Mouse (Mus musculus): ENCODE measurements around the gene Kremen2. TPM values are rescaled to one million over a fixed set of nuclear protein-coding genes. Genes with fewer than 3 reads are reported as not detected.

The Kremen2 gene
- polyA plus RNA-seq, 1 experiment from 2014 or later = 0.73 TPM

- Histone ChIP-seq H3K4me1 (replicated peaks; ENCODE audit: control insufficient read depth, insufficient read depth, low read length) (peaks cover 19% of the 10 kb centered on the region), H3K27ac (ENCODE audit: low read depth, low read length) (no peak overlapping the region), H3K36me3 (ENCODE audit: control insufficient read depth, insufficient read depth, low read length) (peaks cover 6% of the 10 kb centered on the region), H3K9ac (ENCODE audit: low read depth, low read length) (no peak overlapping the region), H3K9me3 (ENCODE audit: control insufficient read depth, low read length) (no peaks in the 10 kb centered on the region), H3K4me3 (ENCODE audit: low read depth, low read length) (no peak overlapping the region), H3K27me3 (replicated peaks; ENCODE audit: control insufficient read depth, insufficient read depth, low read length) (peaks cover 45% of the 10 kb centered on the region), H3K4me2 (no peak overlapping the region)
- DNase-seq (ENCODE audit: low spot score) (no peak), ATAC-seq (replicated peaks; ENCODE audit: low FRiP score) (no peak)
- WGBS = 72% methylated on average over 15 of the region's 15 CpGs
Observed at GRCm38 (mm10) chr17:23737493-23738445, 7.9 kb downstream of the Kremen2 start.

- Histone ChIP-seq H3K9me3 (ENCODE audit: control insufficient read depth, low read length) (no peaks in the 10 kb centered on the region), H3K36me3 (ENCODE audit: control insufficient read depth, insufficient read depth, low read length) (peaks cover 6% of the 10 kb centered on the region)
- 84% methylated on average over 1 of the region's 1 CpGs for WGBS
Observed at GRCm38 (mm10) chr17:23734341-23734740, 11.3 kb downstream of the Kremen2 start.

GRCm38 (mm10) chr17:23730441-23730840, 15.2 kb downstream of the Kremen2 start:
- no peaks in the 10 kb centered on the region for H3K9me3 ChIP-seq (ENCODE audit: control insufficient read depth, low read length)
- no peak overlapping the region for H3K9ac ChIP-seq (ENCODE audit: low read depth, low read length)
- no peak overlapping the region for H3K4me3 ChIP-seq (ENCODE audit: low read depth, low read length)
- ATAC-seq (replicated peaks; ENCODE audit: low FRiP score) (no peak), DNase-seq (ENCODE audit: low spot score) (no peak)
- H3K27me3 ChIP-seq (replicated peaks; ENCODE audit: control insufficient read depth, insufficient read depth, low read length) = no peaks in the 10 kb centered on the region
- H3K36me3 ChIP-seq (ENCODE audit: control insufficient read depth, insufficient read depth, low read length) = peaks cover 3% of the 10 kb centered on the region
- no peak overlapping the region for H3K4me2 ChIP-seq
- H3K4me1 ChIP-seq (replicated peaks; ENCODE audit: control insufficient read depth, insufficient read depth, low read length) = peaks cover 11% of the 10 kb centered on the region; the same call in 1 of the 2 replicates
- WGBS = 69% methylated on average over 1 of the region's 1 CpGs
- H3K27ac ChIP-seq (ENCODE audit: low read depth, low read length) = no peak overlapping the region

More at GRCm38 (mm10) chr17:23734341-23734740, 11.3 kb downstream of the Kremen2 start:
- H3K27ac ChIP-seq (ENCODE audit: low read depth, low read length) = no peak overlapping the region
- ATAC-seq (replicated peaks; ENCODE audit: low FRiP score) (no peak), DNase-seq (ENCODE audit: low spot score) (no peak)
- H3K9ac ChIP-seq (ENCODE audit: low read depth, low read length) = no peak overlapping the region
- no peak overlapping the region for H3K4me2 ChIP-seq
- H3K4me3 ChIP-seq (ENCODE audit: low read depth, low read length) = no peak overlapping the region
- peaks cover 4% of the 10 kb centered on the region; the same call in 1 of the 2 replicates for H3K4me1 ChIP-seq (replicated peaks; ENCODE audit: control insufficient read depth, insufficient read depth, low read length)
- peaks cover 14% of the 10 kb centered on the region for H3K27me3 ChIP-seq (replicated peaks; ENCODE audit: control insufficient read depth, insufficient read depth, low read length)

GRCm38 (mm10) chr17:23726758-23727142, 18.9 kb downstream of the Kremen2 start:
- Histone ChIP-seq H3K27me3 (replicated peaks; ENCODE audit: control insufficient read depth, insufficient read depth, low read length) (no peaks in the 10 kb centered on the region), H3K36me3 (ENCODE audit: control insufficient read depth, insufficient read depth, low read length) (no peaks in the 10 kb centered on the region), H3K4me3 (ENCODE audit: low read depth, low read length) (peak overlapping the region; percentile 86), H3K9ac (ENCODE audit: low read depth, low read length) (peak overlapping the region; percentile 96), H3K27ac (ENCODE audit: low read depth, low read length) (peak overlapping the region; percentile 93), H3K4me1 (replicated peaks; ENCODE audit: control insufficient read depth, insufficient read depth, low read length) (peaks cover 12% of the 10 kb centered on the region; the same call in 1 of the 2 replicates), H3K9me3 (ENCODE audit: control insufficient read depth, low read length) (no peaks in the 10 kb centered on the region), H3K4me2 (peak overlapping the region; percentile 75)
- WGBS = under 1% methylated on average over 20 of the region's 20 CpGs
- ATAC-seq (replicated peaks; ENCODE audit: low FRiP score) (peak; percentile 85), DNase-seq (ENCODE audit: low spot score) (peak; percentile 87)

GRCm38 (mm10) chr17:23725999-23726757, 19.5 kb downstream of the Kremen2 start, which contains the start of gene Pkmyt1:
Pkmyt1 (plus strand) TSS chr17:23726336.
- 2% methylated on average over 73 of the region's 73 CpGs for WGBS
- Histone ChIP-seq H3K4me1 (replicated peaks; ENCODE audit: control insufficient read depth, insufficient read depth, low read length) (peaks cover 12% of the 10 kb centered on the region; the same call in 1 of the 2 replicates), H3K4me2 (peak within 1 kb of the TSS; percentile 75), H3K9ac (ENCODE audit: low read depth, low read length) (peak within 1 kb of the TSS; percentile 96), H3K27ac (ENCODE audit: low read depth, low read length) (peak within 1 kb of the TSS; percentile 93), H3K27me3 (replicated peaks; ENCODE audit: control insufficient read depth, insufficient read depth, low read length) (no peaks in the 10 kb centered on the region), H3K4me3 (ENCODE audit: low read depth, low read length) (peak within 1 kb of the TSS; percentile 86), H3K9me3 (ENCODE audit: control insufficient read depth, low read length) (no peaks in the 10 kb centered on the region), H3K36me3 (ENCODE audit: control insufficient read depth, insufficient read depth, low read length) (no peaks in the 10 kb centered on the region)
- peak; percentile 92 for ATAC-seq (replicated peaks; ENCODE audit: low FRiP score)
- peak; percentile 95 for DNase-seq (ENCODE audit: low spot score)

- H3K4me2 ChIP-seq = peak overlapping the region; percentile 75
- no peak for DNase-seq (ENCODE audit: low spot score)
- H3K27ac ChIP-seq (ENCODE audit: low read depth, low read length) = peak overlapping the region; percentile 93
- no peaks in the 10 kb centered on the region for H3K27me3 ChIP-seq (replicated peaks; ENCODE audit: control insufficient read depth, insufficient read depth, low read length)
- no peaks in the 10 kb centered on the region for H3K9me3 ChIP-seq (ENCODE audit: control insufficient read depth, low read length)
- peak overlapping the region; percentile 86 for H3K4me3 ChIP-seq (ENCODE audit: low read depth, low read length)
- 64% methylated on average over 4 of the region's 4 CpGs for WGBS
- no peak for ATAC-seq (replicated peaks; ENCODE audit: low FRiP score)
- H3K36me3 ChIP-seq (ENCODE audit: control insufficient read depth, insufficient read depth, low read length) = no peaks in the 10 kb centered on the region
- H3K4me1 ChIP-seq (replicated peaks; ENCODE audit: control insufficient read depth, insufficient read depth, low read length) = peaks cover 12% of the 10 kb centered on the region; the same call in 1 of the 2 replicates
- H3K9ac ChIP-seq (ENCODE audit: low read depth, low read length) = peak overlapping the region; percentile 96
Observed at GRCm38 (mm10) chr17:23725477-23725876, 20.2 kb downstream of the Kremen2 start.

GRCm38 (mm10) chr17:23722376-23723125, 23.1 kb downstream of the Kremen2 start, which contains the start of gene 1520401A03Rik:
1520401A03Rik (minus strand) TSS chr17:23722783.
- no peak for DNase-seq (ENCODE audit: low spot score)
- Histone ChIP-seq H3K27me3 (replicated peaks; ENCODE audit: control insufficient read depth, insufficient read depth, low read length) (no peaks in the 10 kb centered on the region), H3K9ac (ENCODE audit: low read depth, low read length) (no peak within 1 kb of the TSS), H3K9me3 (ENCODE audit: control insufficient read depth, low read length) (no peaks in the 10 kb centered on the region), H3K4me3 (ENCODE audit: low read depth, low read length) (no peak within 1 kb of the TSS), H3K36me3 (ENCODE audit: control insufficient read depth, insufficient read depth, low read length) (no peaks in the 10 kb centered on the region), H3K4me1 (replicated peaks; ENCODE audit: control insufficient read depth, insufficient read depth, low read length) (peaks cover 11% of the 10 kb centered on the region; the same call in 1 of the 2 replicates), H3K27ac (ENCODE audit: low read depth, low read length) (no peak within 1 kb of the TSS), H3K4me2 (no peak within 1 kb of the TSS)
- 76% methylated on average over 7 of the region's 7 CpGs for WGBS
- no peak for ATAC-seq (replicated peaks; ENCODE audit: low FRiP score)

GRCm38 (mm10) chr17:23721886-23722285, 23.7 kb downstream of the Kremen2 start:
- no peak overlapping the region for H3K4me3 ChIP-seq (ENCODE audit: low read depth, low read length)
- H3K27me3 ChIP-seq (replicated peaks; ENCODE audit: control insufficient read depth, insufficient read depth, low read length) = no peaks in the 10 kb centered on the region
- no peaks in the 10 kb centered on the region for H3K36me3 ChIP-seq (ENCODE audit: control insufficient read depth, insufficient read depth, low read length)
- H3K27ac ChIP-seq (ENCODE audit: low read depth, low read length) = no peak overlapping the region
- no peak for DNase-seq (ENCODE audit: low spot score)
- no peaks in the 10 kb centered on the region for H3K9me3 ChIP-seq (ENCODE audit: control insufficient read depth, low read length)
- WGBS = 85% methylated on average over 2 of the region's 2 CpGs
- no peak overlapping the region for H3K4me2 ChIP-seq
- no peak for ATAC-seq (replicated peaks; ENCODE audit: low FRiP score)
- H3K9ac ChIP-seq (ENCODE audit: low read depth, low read length) = no peak overlapping the region
- H3K4me1 ChIP-seq (replicated peaks; ENCODE audit: control insufficient read depth, insufficient read depth, low read length) = peaks cover 5% of the 10 kb centered on the region; the same call in 1 of the 2 replicates

Data from liver, embryonic 11.5 days (tissue).